Mouse (Mus musculus) stomach, embryonic 14.5 days (tissue): ENCODE results near the gene Pvr. TPM values are rescaled to one million over a fixed set of nuclear protein-coding genes. Genes with fewer than 3 reads are reported as not detected.

ENCODE experiments used
- ATAC-seq: fragments of 200-750 bp; cut with Nextera tagmentation; 2 replicates; pipeline ENCODE4 v1.8.0; 2017; ENCODE audit warnings: low read depth, moderate TSS enrichment; ENCODE audit not compliant: insufficient number of reproducible peaks, insufficient read depth, low FRiP score
- H3K27ac ChIP-seq: fragments of 300-500 bp; sonication (generic); 2 replicates; pipeline ENCODE4 v1.5.1; 2014; ENCODE audit warnings: mild to moderate bottlenecking, low read length, moderate library complexity, mixed read lengths
- H3K27me3 ChIP-seq: fragments of 300-500 bp; sonication (generic); 2 replicates; pipeline ENCODE4 v1.6.1; 2014; ENCODE audit warnings: low read length, control low read depth, mixed read lengths; ENCODE audit not compliant: control insufficient read depth, insufficient read depth
- H3K36me3 ChIP-seq: fragments of 300-500 bp; sonication (generic); 2 replicates; pipeline ENCODE4 v1.6.1; 2014; ENCODE audit warnings: mild to moderate bottlenecking, control low read depth, low read length, moderate library complexity, mixed read lengths; ENCODE audit not compliant: control insufficient read depth, insufficient read depth
- H3K4me1 ChIP-seq: fragments of 300-500 bp; sonication (generic); 2 replicates; pipeline ENCODE4 v1.6.1; 2014; ENCODE audit warnings: low read length, control low read depth, mixed read lengths; ENCODE audit not compliant: control insufficient read depth, insufficient read depth
- H3K4me2 ChIP-seq: fragments of 300-500 bp; sonication (generic); replicated peaks from 2 replicates; pipeline ENCODE4 v1.6.1; 2014; ENCODE audit warnings: low read depth, low read length, control low read depth
- H3K4me3 ChIP-seq: fragments of 300-500 bp; sonication (generic); 2 replicates; pipeline ENCODE4 v1.5.1; 2014; ENCODE audit warnings: low read depth, low read length, control low read depth
- H3K9ac ChIP-seq: fragments of 300-500 bp; sonication (generic); replicated peaks from 2 replicates; pipeline ENCODE4 v1.6.1; 2014; ENCODE audit warnings: low read depth, mild to moderate bottlenecking, control low read depth, low read length, moderate library complexity, mixed read lengths
- H3K9me3 ChIP-seq: fragments of 300-500 bp; sonication (generic); 2 replicates; pipeline ENCODE4 v1.6.1; 2016; ENCODE audit warnings: low read depth, low read length, control low read depth; ENCODE audit not compliant: control insufficient read depth
- WGBS: fragments of 180-500 bp; shearing (Covaris S2); extraction: QIAGEN DNeasy Blood & Tissue Kit; methylation state at CpG from one replicate; pipeline ENCODE4 v1.1.7; 2014; 5-methylcytosine and 5-hydroxymethylcytosine counted together
- polyA plus RNA-seq: library from polyadenylated mRNA; unstranded; fragments of >200 nt; fragmentation: Nextera tagmentation; extraction: Ambion mirVana; gene quantifications from 2 replicates; pipeline ENCODE4 v1.2.1, GENCODE M21; 2014

The Pvr gene
- polyA plus RNA-seq, 1 experiment from 2014 or later, result 11.7 TPM

DNA sequence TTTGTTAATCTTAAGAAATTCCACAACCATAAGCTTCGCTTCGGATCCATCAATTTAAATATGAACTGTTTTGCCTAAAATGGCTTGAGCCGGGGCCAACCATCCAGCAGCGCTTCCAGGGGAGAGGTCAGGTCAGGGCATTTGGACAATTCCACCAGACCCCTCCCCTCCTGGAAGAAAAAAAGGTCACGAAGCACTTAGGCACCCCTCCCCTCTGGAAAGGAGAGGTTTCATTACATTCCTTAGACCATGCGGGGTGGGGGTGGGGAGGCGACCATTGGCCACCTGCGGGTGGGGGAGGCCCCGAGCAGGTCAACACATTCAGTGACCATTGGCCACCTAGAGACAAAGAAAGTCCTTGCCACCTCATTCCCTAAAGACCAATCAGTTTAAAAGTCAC, 32.1 kb upstream of the Pvr start:
- H3K9me3 ChIP-seq, result no peaks in the 10 kb centered on the region
- H3K4me3 ChIP-seq, result no peak overlapping the region
- H3K27me3 ChIP-seq, result no peaks in the 10 kb centered on the region
- H3K36me3 ChIP-seq, result no peaks in the 10 kb centered on the region
- WGBS, result 31% methylated on average over 9 of the region's 9 CpGs
- no peak for ATAC-seq
- no peak overlapping the region for H3K4me2 ChIP-seq
- no peaks in the 10 kb centered on the region for H3K4me1 ChIP-seq
- no peak overlapping the region for H3K27ac ChIP-seq
- H3K9ac ChIP-seq, result no peak overlapping the region

GRCm38 (mm10) chr7:19952320-19952986, 31.5 kb upstream of the Pvr start:
- 58% methylated on average over 10 of the region's 10 CpGs for WGBS
- ATAC-seq, result peak; percentile 42; the same call in 1 of the 2 replicates
- Histone ChIP-seq H3K9me3 (no peaks in the 10 kb centered on the region), H3K27ac (no peak overlapping the region), H3K27me3 (no peaks in the 10 kb centered on the region), H3K9ac (no peak overlapping the region), H3K4me3 (no peak overlapping the region), H3K4me1 (no peaks in the 10 kb centered on the region), H3K36me3 (no peaks in the 10 kb centered on the region), H3K4me2 (no peak overlapping the region)

DNA sequence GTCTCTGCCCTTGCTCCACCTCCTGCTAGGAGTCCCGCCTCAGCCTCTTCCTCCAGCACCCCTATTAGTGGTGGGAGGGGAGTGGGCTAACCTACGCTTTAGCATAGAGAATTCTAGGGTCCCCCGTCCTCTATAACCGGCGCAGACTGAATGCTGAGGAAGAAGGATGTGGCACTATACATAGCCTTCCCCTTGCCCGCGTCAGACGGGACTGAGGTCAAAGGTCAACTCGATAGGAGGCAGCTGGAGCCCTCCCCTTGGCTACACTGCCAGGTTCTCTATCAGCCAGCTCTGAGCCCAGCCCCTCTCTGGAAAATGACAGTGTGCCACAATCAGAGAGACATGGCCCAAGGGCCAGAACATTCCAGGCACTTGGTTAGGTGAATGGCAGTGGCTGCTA, 29.6 kb upstream of the Pvr start, which contains the start of gene Igsf23:
Gene Igsf23 (minus strand): TSS at position 168 of the 400 bp plus-strand sequence.
- H3K4me3 ChIP-seq, result no peak within 1 kb of the TSS
- H3K36me3 ChIP-seq, result no peaks in the 10 kb centered on the region
- H3K27ac ChIP-seq, result no peak within 1 kb of the TSS
- H3K9me3 ChIP-seq, result no peaks in the 10 kb centered on the region
- 38% methylated on average over 9 of the region's 9 CpGs for WGBS
- no peak within 1 kb of the TSS for H3K4me2 ChIP-seq
- no peak within 1 kb of the TSS for H3K9ac ChIP-seq
- H3K4me1 ChIP-seq, result no peaks in the 10 kb centered on the region
- no peak for ATAC-seq
- no peaks in the 10 kb centered on the region for H3K27me3 ChIP-seq

DNA sequence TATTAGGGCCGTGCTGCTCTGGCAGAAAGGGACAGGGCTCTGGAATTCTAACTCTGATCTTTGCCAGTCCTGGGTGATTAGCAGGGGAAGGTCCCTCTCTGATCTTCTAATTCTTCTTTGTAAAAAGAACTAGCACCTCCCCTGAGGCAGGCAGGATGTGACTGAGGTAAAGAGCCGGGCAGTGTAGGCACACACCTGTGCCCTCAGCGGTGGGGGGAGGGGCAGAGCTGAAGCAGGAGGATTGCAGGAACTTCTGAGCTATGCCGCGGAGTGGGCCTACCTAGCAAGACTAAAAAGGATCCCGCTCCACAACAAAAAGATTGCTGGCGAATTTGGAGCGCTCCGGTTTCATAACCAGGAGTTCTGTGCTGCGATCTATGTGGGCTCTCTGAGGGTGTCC, 29.0 kb upstream of the Pvr start:
- Histone ChIP-seq H3K4me1 (no peaks in the 10 kb centered on the region), H3K9me3 (no peaks in the 10 kb centered on the region), H3K4me2 (no peak overlapping the region), H3K27me3 (no peaks in the 10 kb centered on the region), H3K27ac (no peak overlapping the region), H3K9ac (no peak overlapping the region), H3K36me3 (no peaks in the 10 kb centered on the region), H3K4me3 (no peak overlapping the region)
- WGBS, result 55% methylated on average over 10 of the region's 10 CpGs
- no peak for ATAC-seq

DNA sequence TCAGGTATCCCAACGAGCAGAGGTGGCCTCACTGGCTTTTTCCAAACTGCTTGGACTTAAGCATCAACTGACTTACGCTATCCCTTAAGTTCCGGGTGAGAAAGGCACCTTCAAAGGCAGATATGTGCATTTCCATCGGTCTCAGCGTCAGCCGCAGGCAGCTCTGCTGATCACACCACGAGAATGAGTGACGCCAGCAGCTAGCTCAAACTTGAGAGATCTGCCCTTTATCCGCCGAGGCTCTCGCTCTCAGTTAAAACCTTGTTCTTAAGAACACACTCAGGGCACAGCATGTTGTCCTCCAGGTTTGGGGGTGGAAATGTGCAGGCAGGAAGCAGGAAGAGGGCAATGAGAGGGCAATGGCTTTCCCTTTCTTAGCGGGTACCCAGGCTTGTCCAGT, 28.0 kb upstream of the Pvr start:
- Histone ChIP-seq H3K27ac (no peak overlapping the region), H3K4me3 (no peak overlapping the region), H3K4me1 (no peaks in the 10 kb centered on the region), H3K36me3 (no peaks in the 10 kb centered on the region), H3K9me3 (no peaks in the 10 kb centered on the region), H3K27me3 (no peaks in the 10 kb centered on the region), H3K9ac (no peak overlapping the region), H3K4me2 (no peak overlapping the region)
- 74% methylated on average over 12 of the region's 12 CpGs for WGBS
- ATAC-seq, result no peak

GRCm38 (mm10) chr7:19945821-19946515, 25.0 kb upstream of the Pvr start:
- Histone ChIP-seq H3K4me1 (no peaks in the 10 kb centered on the region), H3K9me3 (no peaks in the 10 kb centered on the region), H3K36me3 (no peaks in the 10 kb centered on the region), H3K4me2 (no peak overlapping the region), H3K4me3 (no peak overlapping the region), H3K27me3 (no peaks in the 10 kb centered on the region), H3K27ac (no peak overlapping the region), H3K9ac (no peak overlapping the region)
- no peak for ATAC-seq
- WGBS, result 77% methylated on average over 13 of the region's 13 CpGs

DNA sequence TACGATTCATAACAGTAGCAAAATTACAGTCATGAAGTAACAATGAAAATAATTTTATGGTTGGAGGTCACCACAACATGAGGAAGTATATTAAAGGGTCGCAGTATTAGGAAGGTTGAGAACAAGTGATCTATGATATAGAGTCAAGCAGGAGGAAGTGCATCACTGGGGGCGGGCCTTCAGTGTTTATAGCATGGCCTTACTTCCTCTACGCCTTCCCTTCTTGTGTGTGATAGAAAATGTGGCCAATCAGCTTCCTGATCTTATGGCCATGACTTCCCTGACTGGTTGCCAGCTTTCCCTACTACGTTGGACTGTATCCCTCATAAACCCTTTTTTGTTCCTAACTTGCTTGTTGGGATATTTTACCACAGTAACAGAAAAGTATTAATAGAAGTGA, 24.2 kb upstream of the Pvr start:
- Histone ChIP-seq H3K4me3 (no peak overlapping the region), H3K27ac (no peak overlapping the region), H3K36me3 (no peaks in the 10 kb centered on the region), H3K27me3 (no peaks in the 10 kb centered on the region), H3K4me2 (no peak overlapping the region), H3K9ac (no peak overlapping the region), H3K4me1 (no peaks in the 10 kb centered on the region), H3K9me3 (no peaks in the 10 kb centered on the region)
- ATAC-seq, result no peak
- 86% methylated on average over 5 of the region's 5 CpGs for WGBS

DNA sequence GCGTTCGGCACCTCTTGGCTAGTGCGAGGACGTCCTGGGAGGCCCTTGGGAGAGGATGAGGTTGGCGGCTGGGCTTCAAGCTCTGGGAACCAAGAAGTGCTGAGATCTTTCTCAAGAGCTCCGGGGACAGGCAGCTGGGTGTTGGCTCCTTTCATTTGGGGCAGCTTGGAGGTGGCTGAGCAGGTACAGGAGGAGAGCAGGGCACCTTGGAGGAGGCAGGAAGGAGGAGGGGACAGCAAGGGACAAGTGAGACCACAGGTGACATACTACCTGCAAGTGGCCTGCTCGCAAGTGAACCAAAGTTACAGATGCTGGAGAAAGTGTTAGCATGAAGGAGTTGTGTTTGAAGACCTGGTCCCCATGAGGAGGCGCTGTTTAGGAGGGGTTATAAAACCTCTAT, 23.7 kb upstream of the Pvr start:
- Histone ChIP-seq H3K36me3 (no peaks in the 10 kb centered on the region), H3K9me3 (no peaks in the 10 kb centered on the region), H3K4me1 (no peaks in the 10 kb centered on the region), H3K4me2 (no peak overlapping the region), H3K9ac (no peak overlapping the region), H3K27me3 (no peaks in the 10 kb centered on the region), H3K4me3 (no peak overlapping the region), H3K27ac (no peak overlapping the region)
- ATAC-seq, result no peak
- WGBS, result 91% methylated on average over 8 of the region's 8 CpGs
